In the genomic region with DNA sequence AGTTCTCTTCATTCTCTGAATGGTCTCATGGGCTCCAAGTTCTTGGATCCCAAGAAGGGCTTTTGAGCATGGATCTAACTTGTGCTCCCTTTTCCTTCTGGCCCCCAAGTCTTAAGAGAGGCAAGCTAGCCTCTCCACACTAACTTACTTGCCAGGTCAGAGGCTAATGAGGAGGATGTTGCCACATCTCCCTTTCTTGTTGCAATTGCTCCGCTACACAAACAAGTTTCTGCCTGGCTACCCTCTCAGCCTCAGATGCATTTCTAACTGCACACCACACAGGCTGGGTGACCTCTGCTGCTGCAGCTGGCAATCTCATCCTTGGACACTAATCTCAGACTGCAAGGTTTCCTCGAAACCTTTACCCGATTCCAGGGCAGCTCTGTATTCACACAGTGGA, we compare ENCODE assay signal across 25 mouse cellular contexts. TPM values are rescaled to one million over a fixed set of nuclear protein-coding genes. Genes with fewer than 3 reads are reported as not detected.
"Had no signal": no experiment of that assay in that cellular context is flagged by ENCODE, and none has a peak within 500 bp of the region (broad histone marks: within the 10 kb centered on the region; RNA-seq: fewer than 3 reads in every experiment).

No protein-coding gene starts in this region.

- H3K4me2 ChIP-seq: lung, embryonic 15.5 days; midbrain, embryonic 13.5 days; neural tube, embryonic 13.5 days had no signal

- H3K4me3 ChIP-seq: left cerebral cortex, adult 2 months; lung, embryonic 15.5 days; megakaryocyte, embryonic 14.5 days; midbrain, embryonic 10.5 days; midbrain, embryonic 13.5 days; myocyte; neural tube, embryonic 13.5 days had no signal

- H3K36me3 ChIP-seq: lung, embryonic 15.5 days; midbrain, embryonic 10.5 days; midbrain, embryonic 13.5 days; neural tube, embryonic 13.5 days had no signal

- H3K27me3 ChIP-seq: lung, embryonic 15.5 days; midbrain, embryonic 13.5 days; neural tube, embryonic 13.5 days had no signal

- ATAC-seq: intestine, embryonic 16.5 days; midbrain, embryonic 13.5 days; midbrain, embryonic 16.5 days had no signal

- H3K9ac ChIP-seq: liver, embryonic 14.5 days; lung, embryonic 15.5 days; midbrain, embryonic 13.5 days; neural tube, embryonic 13.5 days had no signal

- H3K9me3 ChIP-seq: lung, embryonic 15.5 days; midbrain, embryonic 10.5 days; midbrain, embryonic 13.5 days; neural tube, embryonic 13.5 days had no signal

- DNase-seq: kidney, adult 18-20 months; kidney, adult 9 months; kidney, postnatal 25 days; layer of hippocampus, postnatal 36 days; lung, adult 18-20 months; lung, postnatal 10 days; lung, postnatal 4 days; thymus, adult 18-20 months; thymus, postnatal 36 days had no signal

- H3K4me1 ChIP-seq: lung, embryonic 15.5 days; midbrain, embryonic 10.5 days; midbrain, embryonic 13.5 days had no signal

- H3K27ac ChIP-seq: left cerebral cortex, adult 2 months; liver, embryonic 14.5 days; lung, embryonic 15.5 days; midbrain, embryonic 10.5 days; midbrain, embryonic 13.5 days; neural tube, embryonic 13.5 days had no signal

RNA-seq across cellular contexts. Expression of a gene that starts 23.6 kb away (rescaled TPM):
- total RNA-seq: liver, adult 2 months; monocyte, adult 5-6 weeks; neutrophil, adult 5-6 weeks had no signal
- polyA plus RNA-seq: liver, adult 2 months; liver, embryonic 14.5 days; myocyte; small intestine, adult 2 months; spleen, adult 2 months; stomach, embryonic 16.5 days had no signal
